Mouse (Mus musculus) embryonic stem cell, embryonic (primary cell): ENCODE data around the gene Tgfb1i1.

Experiments used
- CTCF ChIA-PET, 4 experiments: fragments of 300-600 bp in 2 of 4; fragments of 350-600 bp in 2 of 4; sonication (Branson Sonifier 250); formaldehyde crosslinking; loops; one replicate each; lab custom pipeline; 2022; ENCODE audit warnings: inconsistent platforms in 2 of 4; lab: Charles Lee
- POLR2A ChIA-PET, 4 experiments: fragments of 300-600 bp in 2 of 4; fragments of 350-600 bp in 2 of 4; sonication (Branson Sonifier 250); formaldehyde crosslinking; loops; one replicate each; lab custom pipeline; 2022; ENCODE audit warnings: antibody characterized with exemption in 4 of 4, inconsistent platforms in 1 of 4; lab: Charles Lee

Tgfb1i1 gene

DNA sequence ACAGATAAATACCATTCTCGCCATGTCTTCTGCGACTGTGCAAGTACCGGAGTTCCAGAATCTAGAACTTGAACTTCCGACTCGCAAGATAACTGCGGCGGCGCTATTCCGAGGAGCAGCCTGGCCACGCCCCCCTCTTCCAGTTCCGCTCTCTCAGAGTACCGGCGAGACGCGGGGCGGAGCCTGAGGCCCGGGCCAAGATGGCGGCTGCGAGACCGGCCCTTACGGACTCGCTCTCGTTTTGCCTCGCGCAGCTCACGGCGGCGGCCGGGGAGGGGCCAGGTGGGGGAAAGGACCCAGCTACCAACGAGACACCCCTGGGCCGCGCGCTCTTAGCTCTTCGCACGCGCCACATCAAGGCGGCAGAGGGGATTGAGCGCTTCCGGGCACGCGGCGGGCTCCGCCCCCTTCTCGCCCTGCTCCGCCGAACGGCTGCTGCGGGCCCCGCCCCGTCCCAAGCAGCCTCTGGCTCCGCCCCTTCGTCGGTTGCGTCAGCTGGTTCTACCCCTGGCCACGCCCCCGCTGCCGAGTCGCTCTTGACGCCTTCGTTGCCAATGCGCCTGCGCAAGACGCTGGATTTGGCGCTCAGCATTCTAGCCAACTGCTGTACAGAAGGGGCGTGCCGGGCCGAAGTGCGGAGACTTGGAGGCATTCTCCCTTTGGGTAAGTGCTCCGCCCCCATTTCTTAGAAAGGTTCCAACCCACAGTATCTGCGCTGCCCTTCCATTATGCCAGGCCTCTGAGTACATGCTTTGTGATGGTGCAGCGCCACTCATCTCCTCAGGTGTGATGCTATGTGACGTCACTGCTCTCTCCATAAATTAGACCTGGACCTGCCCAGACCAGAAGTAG lies 8.5 kb upstream of the Tgfb1i1 start, which contains the start of gene 9130023H24Rik:
TSS of gene 9130023H24Rik (minus strand) at position 105 of the 852 bp plus-strand sequence.
- ChIA-PET POLR2A (interaction anchor here in 3 of 4 experiments (0.6 to 2.9 kb wide), 43 partner anchors 9 to 530 kb away, joined by 3 to 17 read pairs (median 4); partner anchors contain the start of genes Pycard (in 3 of the 3), Fus (in 2 of the 3), BC017158 (in 1 of the 3) and Bag3 (in 1 of the 3)), CTCF (interaction anchor here in 2 of 4 experiments (0.6 to 2.5 kb wide), 12 partner anchors 11 to 563 kb away, joined by 3 to 15 read pairs (median 4); partner anchors contain the start of genes BC017158 (in 1 of the 2), Gm21974 (in 1 of the 2), Pycard (in 1 of the 2) and Tial1 (in 1 of the 2))

DNA sequence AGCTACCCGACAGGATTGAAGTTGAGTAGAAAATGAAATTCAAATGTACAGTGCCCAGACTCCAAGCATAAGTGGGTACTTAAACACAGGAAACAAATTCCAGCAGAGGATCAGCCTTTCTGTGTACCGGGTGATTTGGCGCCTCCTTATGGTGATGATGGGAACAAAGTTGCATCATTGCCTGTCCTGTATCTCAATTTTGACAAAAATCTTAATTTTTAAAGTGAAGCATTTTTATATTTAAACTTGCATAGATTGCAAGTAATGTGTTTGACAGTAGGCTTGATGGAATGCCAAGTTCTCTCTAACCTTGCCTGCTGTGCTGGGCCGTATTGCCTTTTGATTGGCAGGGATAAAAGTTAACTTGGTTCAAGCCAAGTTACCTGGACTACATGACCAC lies 7.6 kb upstream of the Tgfb1i1 start:
- CTCF ChIA-PET: interaction anchor here in 1 of 4 experiments (1.6 kb wide), 1 partner anchor 59 kb away, joined by 4 read pairs; the partner anchor contains the start of gene BC017158
- POLR2A ChIA-PET: interaction anchor here in 1 of 4 experiments (1.2 to 2.9 kb wide), 6 partner anchors 8 to 296 kb away, joined by 3 to 17 read pairs (median 5); partner anchors contain the start of genes Fus, Pycard and Tgfb1i1

DNA sequence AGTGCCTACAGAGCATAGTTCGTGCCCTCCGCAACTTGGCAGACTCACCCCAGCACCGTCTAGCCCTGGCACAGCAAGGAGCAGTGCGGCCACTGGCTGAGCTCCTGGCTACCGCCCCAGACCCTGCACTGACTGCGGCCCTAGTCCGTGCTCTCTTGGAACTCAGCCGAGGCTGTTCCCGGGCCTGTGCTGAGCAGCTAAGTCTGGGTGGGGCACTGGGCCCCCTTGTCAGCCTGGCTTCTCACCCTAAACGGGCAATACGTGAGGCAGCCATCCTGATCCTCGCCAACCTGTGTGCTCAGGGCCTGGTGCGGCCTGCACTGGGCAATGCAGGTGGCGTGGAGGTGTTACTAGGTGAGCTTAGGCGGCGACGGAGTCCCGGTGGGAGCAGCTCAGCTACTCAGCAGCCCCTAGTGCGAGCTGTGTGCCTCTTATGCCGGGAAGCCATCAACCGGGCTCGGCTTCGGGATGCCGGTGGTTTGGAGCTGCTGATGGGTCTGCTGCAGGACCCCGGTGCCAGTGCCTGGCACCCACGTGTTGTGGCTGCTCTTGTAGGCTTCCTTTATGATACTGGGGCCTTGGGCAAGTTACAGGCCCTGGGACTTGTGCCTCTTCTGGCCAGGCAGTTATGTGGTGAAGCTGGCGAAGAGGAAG lies 6.4 kb upstream of the Tgfb1i1 start:
- ChIA-PET CTCF (interaction anchor here (0.6 to 1.4 kb wide), 7 partner anchors 12 to 333 kb away, joined by 3 to 8 read pairs (median 4); no protein-coding TSS in a partner anchor), POLR2A (interaction anchor here in 2 of 4 experiments (0.5 to 2.1 kb wide), 12 partner anchors 9 to 273 kb away, joined by 3 to 8 read pairs (median 4); partner anchors contain the start of genes Fus (in 1 of the 2) and Tial1 (in 1 of the 2))

GRCm38 (mm10) chr7:128242331-128242730 lies 4.3 kb upstream of the Tgfb1i1 start:
- CTCF ChIA-PET: no interaction called here
- POLR2A ChIA-PET: interaction anchor here in 2 of 4 experiments (1.0 to 1.2 kb wide), 2 partner anchors 9 to 10 kb away, joined by 3 to 5 read pairs; no protein-coding TSS in a partner anchor

GRCm38 (mm10) chr7:128243921-128244320 lies 2.7 kb upstream of the Tgfb1i1 start:
- CTCF ChIA-PET: interaction anchor here in 1 of 4 experiments (0.7 kb wide), 1 partner anchor 101 kb away, joined by 3 read pairs; no protein-coding TSS in a partner anchor
- POLR2A ChIA-PET: interaction anchor here in 3 of 4 experiments (0.6 to 1.7 kb wide), 4 partner anchors 12 to 651 kb away, joined by 3 to 4 read pairs (median 3); no protein-coding TSS in a partner anchor

- CTCF ChIA-PET: interaction anchor here in 1 of 4 experiments (0.7 kb wide), 1 partner anchor 101 kb away, joined by 3 read pairs; no protein-coding TSS in a partner anchor
- POLR2A ChIA-PET: interaction anchor here in 3 of 4 experiments (0.5 to 1.7 kb wide), 7 partner anchors 13 to 652 kb away, joined by 3 to 4 read pairs (median 3); no protein-coding TSS in a partner anchor
Measured at GRCm38 (mm10) chr7:128244410-128245025, 2.1 kb upstream of the Tgfb1i1 start.

DNA sequence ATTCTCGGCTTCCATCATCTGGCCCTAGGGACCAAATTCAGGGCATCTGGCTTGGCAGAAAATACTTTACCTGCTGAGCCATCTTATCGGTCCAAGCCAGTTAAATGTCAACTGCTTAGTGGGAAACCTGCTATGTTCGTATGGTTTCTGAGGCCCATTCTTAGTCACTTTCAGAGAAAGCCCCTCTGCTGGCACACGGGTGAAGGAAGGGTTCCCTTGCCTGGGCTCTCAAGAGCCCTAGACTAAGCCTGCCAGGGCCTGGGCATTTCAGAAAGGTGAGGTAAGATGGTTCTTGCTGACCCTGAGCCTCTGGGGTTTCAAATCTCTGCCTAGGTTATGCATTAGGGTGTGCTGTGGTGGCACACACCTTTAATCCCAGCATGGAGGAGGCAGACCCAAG lies 1.1 kb upstream of the Tgfb1i1 start:
- CTCF ChIA-PET: interaction anchor here in 1 of 4 experiments (1.9 kb wide), 1 partner anchor 99 kb away, joined by 8 read pairs; no protein-coding TSS in a partner anchor

GRCm38 (mm10) chr7:128247443-128247842 lies 831 bp downstream of the Tgfb1i1 start:
- CTCF ChIA-PET: interaction anchor here in 3 of 4 experiments (1.3 to 1.9 kb wide), 3 partner anchors 97 kb away, joined by 5 to 23 read pairs (median 8); no protein-coding TSS in a partner anchor
- POLR2A ChIA-PET: no interaction called here

More for the DNA sequence above, 1.1 kb upstream of the Tgfb1i1 start:
- POLR2A ChIA-PET: interaction anchor here in 1 of 4 experiments (1.7 kb wide), 1 partner anchor 31 kb away, joined by 3 read pairs; no protein-coding TSS in a partner anchor

DNA sequence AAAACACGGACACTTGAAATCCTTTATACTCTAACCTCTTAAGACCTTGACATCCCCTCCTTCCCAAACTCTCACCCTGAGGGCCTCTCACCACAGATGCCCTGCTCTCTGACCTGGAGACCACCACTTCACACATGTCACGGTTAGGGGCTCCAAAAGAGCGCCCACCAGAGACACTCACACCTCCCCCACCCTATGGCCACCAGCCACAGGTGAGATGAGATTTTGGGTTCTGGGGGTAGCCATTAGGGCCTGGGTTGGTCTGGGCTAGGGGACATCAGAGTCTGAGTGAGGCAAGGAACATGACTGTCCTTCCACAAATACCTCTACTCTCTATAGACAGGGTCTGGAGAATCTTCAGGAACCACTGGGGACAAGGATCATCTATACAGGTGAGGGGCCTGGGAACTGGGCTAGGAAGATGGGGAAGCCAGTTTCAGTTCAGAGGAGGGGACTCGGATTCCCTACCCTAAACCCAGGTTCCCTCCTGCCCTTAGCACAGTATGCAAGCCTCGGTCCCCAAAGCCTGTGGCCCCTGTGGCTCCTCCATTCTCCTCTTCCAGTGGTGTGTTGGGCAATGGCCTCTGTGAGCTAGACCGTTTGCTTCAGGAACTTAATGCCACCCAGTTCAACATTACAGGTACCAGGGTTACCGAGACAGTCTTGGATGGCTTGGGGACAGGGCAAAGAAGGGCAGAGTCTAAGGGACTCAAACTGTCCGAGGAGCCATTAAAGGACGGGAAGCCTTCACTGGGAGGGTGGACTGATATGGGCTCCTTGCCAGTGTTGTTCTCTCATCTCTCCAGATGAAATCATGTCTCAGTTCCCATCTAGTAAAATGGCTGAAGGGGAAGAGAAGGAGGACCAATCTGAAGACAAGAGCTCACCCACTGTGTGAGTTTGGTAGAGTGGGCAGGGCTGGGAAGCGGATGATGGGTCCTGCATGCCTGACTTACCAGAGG lies 1.8 kb downstream of the Tgfb1i1 start:
- POLR2A ChIA-PET: no interaction called here
- CTCF ChIA-PET: no interaction called here

DNA sequence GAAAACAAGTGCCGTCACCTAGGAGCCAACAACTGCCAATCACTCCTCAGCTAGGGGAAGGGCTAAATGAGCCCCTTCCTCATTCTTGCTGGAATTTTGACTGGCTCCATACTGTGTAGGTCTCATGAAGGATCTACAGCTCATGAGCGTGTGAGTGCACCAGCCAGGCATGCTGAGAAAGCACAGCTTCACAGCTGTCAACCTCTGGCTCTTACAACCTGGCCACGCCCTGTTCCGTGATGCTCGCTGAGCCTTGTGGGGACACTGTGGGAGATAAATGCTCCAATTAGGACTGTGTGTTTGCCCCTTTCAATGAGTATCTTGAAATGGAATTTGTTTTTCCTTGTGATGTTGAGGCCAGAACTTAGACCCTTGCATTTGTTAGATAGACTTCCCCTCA lies 3.4 kb downstream of the Tgfb1i1 start:
- CTCF ChIA-PET: interaction anchor here in 1 of 4 experiments (0.7 kb wide), 1 partner anchor 139 kb away, joined by 3 read pairs; no protein-coding TSS in a partner anchor

DNA sequence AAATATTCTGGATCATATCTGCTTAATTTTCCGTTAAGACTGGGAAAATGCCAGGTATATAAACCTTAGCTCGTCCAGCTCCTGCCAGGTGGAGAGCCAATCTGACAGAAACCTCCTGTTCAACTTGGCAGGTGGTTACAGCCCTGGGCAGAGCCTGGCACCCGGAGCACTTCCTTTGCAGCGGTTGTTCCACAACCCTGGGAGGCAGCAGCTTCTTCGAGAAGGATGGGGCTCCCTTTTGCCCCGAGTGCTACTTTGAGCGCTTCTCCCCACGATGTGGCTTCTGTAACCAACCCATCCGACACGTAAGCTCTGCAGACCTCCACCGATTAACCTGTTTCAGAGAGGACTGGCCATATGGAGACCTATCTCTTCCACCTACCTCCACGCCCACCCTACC lies 5.3 kb downstream of the Tgfb1i1 start:
- POLR2A ChIA-PET: interaction anchor here in 2 of 4 experiments (0.7 to 1.7 kb wide), 4 partner anchors 14 to 35 kb away, joined by 3 to 6 read pairs (median 3); partner anchors contain the start of genes 9130023H24Rik (in 1 of the 2) and Armc5 (in 1 of the 2)
- CTCF ChIA-PET: interaction anchor here in 2 of 4 experiments (1.0 to 1.1 kb wide), 2 partner anchors 12 to 93 kb away, joined by 3 to 5 read pairs; no protein-coding TSS in a partner anchor

More for the DNA sequence above, 3.4 kb downstream of the Tgfb1i1 start:
- POLR2A ChIA-PET: no interaction called here

GRCm38 (mm10) chr7:128252609-128253008 lies 6.0 kb downstream of the Tgfb1i1 start:
- ChIA-PET CTCF (interaction anchor here in 2 of 4 experiments (1.1 to 1.2 kb wide), 2 partner anchors 15 to 92 kb away, joined by 5 read pairs; partner anchors contain the start of genes 9130023H24Rik (in 1 of the 2) and Armc5 (in 1 of the 2)), POLR2A (interaction anchor here in 3 of 4 experiments (0.7 to 1.7 kb wide), 6 partner anchors 15 to 35 kb away, joined by 3 to 6 read pairs (median 3); partner anchors contain the start of genes 9130023H24Rik (in 1 of the 3) and Armc5 (in 1 of the 3))

DNA sequence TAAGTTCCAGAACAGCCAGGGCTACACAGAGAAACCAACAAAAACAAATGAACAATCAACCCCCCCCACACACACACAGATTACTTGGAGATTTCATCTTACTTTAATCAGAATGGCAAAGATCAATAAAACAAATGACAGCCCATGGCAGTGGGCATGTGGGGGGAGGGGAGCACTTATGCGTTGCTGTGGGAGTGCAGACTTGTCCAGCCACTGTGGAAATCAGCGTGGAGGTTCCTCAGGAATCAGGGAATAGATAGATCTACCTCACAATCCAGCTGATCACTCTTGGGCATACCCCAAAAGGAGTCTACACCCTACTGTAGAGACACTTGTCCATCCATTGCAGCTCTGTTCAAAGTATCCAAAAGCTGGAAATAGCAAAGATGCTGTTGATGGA lies 8.4 kb downstream of the Tgfb1i1 start:
- POLR2A ChIA-PET: interaction anchor here in 1 of 4 experiments (0.7 kb wide), 1 partner anchor 105 kb away, joined by 3 read pairs; no protein-coding TSS in a partner anchor
- CTCF ChIA-PET: interaction anchor here in 1 of 4 experiments (1.5 kb wide), 1 partner anchor 34 kb away, joined by 5 read pairs; no protein-coding TSS in a partner anchor

DNA sequence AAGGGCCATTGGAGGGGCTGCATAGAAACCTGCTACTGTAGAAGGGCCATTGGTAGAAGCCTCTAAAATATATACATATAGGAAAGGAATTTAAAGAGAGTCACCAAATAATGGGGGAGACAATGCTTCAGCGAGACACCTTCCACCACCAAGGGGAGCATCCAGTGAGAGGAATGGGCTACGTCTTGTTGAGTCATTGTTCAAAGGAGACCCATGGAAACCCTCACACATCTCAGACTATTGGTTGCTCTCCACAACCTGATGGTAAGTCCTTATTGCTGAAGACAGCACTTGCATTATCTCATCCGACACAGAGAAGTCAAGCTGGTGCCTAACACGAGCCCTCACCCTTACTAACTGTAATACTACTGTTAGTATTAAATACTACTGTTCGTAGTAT lies 9.1 kb downstream of the Tgfb1i1 start:
- ChIA-PET CTCF (interaction anchor here in 1 of 4 experiments (1.5 kb wide), 1 partner anchor 33 kb away, joined by 5 read pairs; no protein-coding TSS in a partner anchor), POLR2A (no interaction called here)

- CTCF ChIA-PET: no interaction called here
- POLR2A ChIA-PET: no interaction called here
Measured at GRCm38 (mm10) chr7:128256783-128257334, 10.2 kb downstream of the Tgfb1i1 start.
